Mouse (Mus musculus): ENCODE results near the gene Strada. TPM values are rescaled to one million over a fixed set of nuclear protein-coding genes. Genes with fewer than 3 reads are reported as not detected.
"Not testable (repeated sequence)": the region's sequence is repeated elsewhere in the genome, so short reads cannot be mapped to it uniquely, and the experiment has no call there.

Gene Strada
- total RNA-seq, 4 experiments from 2014 or later, result 11.1 to 14.7 (median 12.6) TPM

GRCm38 (mm10) chr11:106157154-106157553 is 44.8 kb downstream of the Strada start:
- no peak for DNase-seq (ENCODE audit: low spot score in 2 of 2)

DNA sequence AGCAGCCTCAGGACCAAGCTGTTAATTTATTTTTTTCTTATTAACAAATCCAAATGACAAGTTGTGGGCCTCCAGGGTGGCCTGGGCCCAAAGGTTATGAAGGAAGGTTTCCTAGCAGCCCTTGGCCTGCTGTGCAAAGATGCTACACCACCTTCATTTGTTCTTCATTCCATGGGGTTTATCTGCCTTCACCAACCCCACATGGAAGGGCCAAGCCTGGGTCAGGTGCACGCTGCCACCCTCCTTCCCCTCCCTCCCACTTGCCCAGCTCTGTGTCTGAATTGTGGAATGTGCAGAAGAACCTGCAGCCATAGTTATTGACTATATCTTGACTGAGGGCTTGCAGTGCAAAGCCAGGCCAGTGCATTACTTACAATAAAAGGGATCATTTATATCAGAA is 45.7 kb downstream of the Strada start:
- no peak for DNase-seq (ENCODE audit: low spot score in 2 of 2)

- no peak for DNase-seq (ENCODE audit: low spot score in 2 of 2)
Measured at GRCm38 (mm10) chr11:106155761-106156160, 46.2 kb downstream of the Strada start.

DNA sequence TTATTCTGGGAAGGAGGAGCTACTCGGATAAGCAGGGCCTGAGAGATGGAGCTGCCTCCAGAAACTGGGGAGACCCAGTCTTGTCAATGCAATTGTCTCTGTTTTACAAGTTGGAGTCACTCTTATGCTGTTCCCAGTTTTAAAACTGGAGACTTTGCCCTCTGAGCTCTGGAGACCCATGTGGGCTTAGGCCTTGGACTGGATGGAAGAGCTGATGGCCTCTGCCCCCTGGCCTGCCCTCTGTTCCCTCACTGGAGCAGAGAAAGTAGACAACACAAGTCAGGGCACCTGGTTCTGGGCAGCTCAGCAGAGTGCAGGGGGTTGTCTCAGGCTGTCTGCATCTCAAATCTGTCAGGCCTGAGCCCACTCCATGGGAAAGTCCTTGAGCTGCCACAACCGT is 47.2 kb downstream of the Strada start:
- no peak for DNase-seq (ENCODE audit: low spot score in 2 of 2)

GRCm38 (mm10) chr11:106154091-106154490 is 47.9 kb downstream of the Strada start:
- DNase-seq (ENCODE audit: low spot score in 2 of 2), result no peak

GRCm38 (mm10) chr11:106152132-106152531 is 49.8 kb downstream of the Strada start:
- DNase-seq (ENCODE audit: low spot score in 2 of 2), result no peak

DNA sequence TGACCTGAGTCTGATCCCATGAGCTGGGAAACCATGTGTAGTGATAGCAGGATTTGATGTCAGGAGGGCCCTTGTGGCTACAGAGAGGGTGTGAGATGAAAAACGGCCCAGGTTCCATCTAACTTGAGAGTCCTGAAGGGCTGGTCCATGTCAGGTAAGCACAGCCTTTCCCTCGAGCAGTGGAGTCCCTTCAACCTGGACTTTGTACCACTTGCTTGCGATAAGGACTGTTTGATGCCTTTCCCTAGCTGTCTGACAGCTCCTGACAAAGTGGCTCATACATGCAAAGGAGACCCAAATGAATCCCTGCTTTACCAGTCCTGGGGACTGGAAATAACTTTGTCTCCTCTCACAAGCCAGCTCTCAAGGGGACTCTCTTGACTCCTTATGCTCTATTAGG is 50.7 kb downstream of the Strada start:
- DNase-seq (ENCODE audit: low spot score in 2 of 2), result no peak

GRCm38 (mm10) chr11:106134580-106135528 is 67.1 kb downstream of the Strada start:
- DNase-seq (ENCODE audit: low spot score in 2 of 2), result peak; percentile 36 to 51

- no peak for DNase-seq (ENCODE audit: low spot score in 2 of 2)
Measured at GRCm38 (mm10) chr11:106132516-106132915, 69.5 kb downstream of the Strada start.

DNA sequence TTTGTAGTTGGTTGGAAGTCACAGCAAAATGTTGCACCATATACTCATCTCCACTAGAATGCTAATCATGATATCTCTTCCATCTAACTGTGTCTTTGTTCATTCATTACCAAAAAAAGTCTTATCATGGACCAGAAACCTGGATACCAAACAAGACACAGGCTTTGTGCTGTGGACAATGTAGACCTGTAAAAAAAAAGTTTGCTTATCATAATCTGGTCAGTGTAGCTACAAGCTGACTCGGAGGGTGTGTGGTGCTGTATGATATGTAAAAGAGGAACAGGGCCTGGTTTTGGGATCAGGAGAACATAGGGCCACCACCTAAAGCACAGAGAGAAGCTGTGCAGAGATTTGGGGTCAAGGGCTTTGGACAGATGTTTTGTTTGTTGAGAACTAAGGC is 72.5 kb downstream of the Strada start:
- DNase-seq (ENCODE audit: low spot score in 2 of 2), result no peak

GRCm38 (mm10) chr11:106126727-106127373 is 75.1 kb downstream of the Strada start:
- DNase-seq (ENCODE audit: low spot score in 2 of 2), result not testable (repeated sequence)

DNA sequence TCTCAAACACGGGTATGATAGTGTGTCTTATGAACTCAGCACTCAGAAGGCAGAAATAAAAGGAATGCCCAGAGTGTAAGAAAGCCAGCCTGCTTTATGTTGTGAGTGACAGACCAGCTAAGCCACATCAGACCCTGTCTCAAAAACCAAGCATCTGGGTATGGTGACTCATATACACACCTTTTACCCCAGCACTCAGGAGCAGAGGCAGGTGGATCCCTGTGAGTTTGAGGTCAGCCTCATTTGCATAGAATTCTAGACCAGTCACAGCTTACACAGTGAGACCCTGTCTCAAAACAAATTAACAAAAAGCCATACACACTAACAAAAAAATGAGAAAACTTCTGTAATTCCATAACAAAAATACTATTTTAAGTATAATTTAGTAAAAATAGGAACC is 76.1 kb downstream of the Strada start:
- DNase-seq (ENCODE audit: low spot score in 2 of 2), result no peak

DNA sequence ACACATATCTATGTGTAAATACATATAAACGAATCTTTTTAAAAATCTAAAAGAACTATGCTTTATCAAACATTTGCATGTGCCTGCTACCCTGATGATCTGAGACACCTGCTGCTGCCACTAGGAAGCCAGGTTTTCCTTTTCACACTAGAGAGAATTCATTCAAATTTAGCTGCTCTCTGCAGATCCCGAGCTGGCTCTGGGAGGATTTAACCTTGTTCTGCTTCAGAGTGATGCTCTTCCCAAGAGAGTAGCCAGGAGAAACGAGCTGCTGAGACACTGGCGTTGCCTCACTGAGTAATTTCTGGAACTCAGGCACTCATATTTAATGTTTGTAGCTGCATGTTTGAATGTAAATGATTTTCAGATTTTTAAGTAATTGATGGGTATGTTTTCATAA is 77.2 kb downstream of the Strada start:
- no peak for DNase-seq (ENCODE audit: low spot score in 2 of 2)

- no peak for DNase-seq (ENCODE audit: low spot score in 2 of 2)
Measured at GRCm38 (mm10) chr11:106122736-106123135, 79.2 kb downstream of the Strada start.

DNA sequence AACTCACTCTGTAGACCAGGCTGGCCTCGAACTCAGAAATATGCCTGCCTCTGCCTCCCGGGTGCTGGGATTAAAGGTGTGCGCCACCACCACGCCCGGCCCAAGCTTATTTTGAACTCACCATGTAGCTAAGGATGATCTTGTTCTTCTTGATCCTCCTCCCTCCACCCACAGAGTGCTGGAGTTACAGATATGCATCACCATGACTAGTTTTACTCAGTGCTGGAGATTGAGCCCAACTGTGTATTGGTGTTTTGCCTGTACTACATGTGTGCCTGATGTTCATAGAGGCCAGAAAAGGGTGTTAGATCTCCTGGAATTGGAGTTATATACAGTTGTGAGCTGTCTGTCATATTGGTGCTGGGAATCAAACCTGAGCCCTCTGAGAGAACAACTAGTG is 79.7 kb downstream of the Strada start:
- no peak for DNase-seq (ENCODE audit: low spot score in 2 of 2)

Other genes starting within 250 kb of the Strada start
- gene Cyb561, start 248.8 kb downstream of the Strada start, total RNA-seq (2022), result 1 to 10 TPM; 2.8 to 5.2 (median 3.8) TPM
- gene Ace, start 234.2 kb downstream of the Strada start, total RNA-seq (2022), result 10 to 100 TPM in 3 of 4 experiments, 1 to 10 TPM in 1; 9.4 to 21.2 (median 13.4) TPM
- not detected for gene Ace3, start 207.5 kb downstream of the Strada start, total RNA-seq (2022)
- not detected for gene Kcnh6, start 194.0 kb downstream of the Strada start, total RNA-seq (2022)
- gene Dcaf7, start 165.3 kb downstream of the Strada start, total RNA-seq (2022), result 10 to 100 TPM; 21.1 to 27.1 (median 25.0) TPM
- 10 to 100 TPM; 35.8 to 42.1 (median 39.3) TPM for gene Taco1, start 136.1 kb downstream of the Strada start, total RNA-seq (2022)
- 10 to 100 TPM; 20.6 to 24.8 (median 22.5) TPM for gene Map3k3, start 117.6 kb downstream of the Strada start, total RNA-seq (2022)
- gene Gm10840, start 41.3 kb downstream of the Strada start, total RNA-seq (2022), result not detected
- gene Limd2, start 41.3 kb downstream of the Strada start, total RNA-seq (2022), result 1 to 10 TPM; 2.2 to 2.8 (median 2.4) TPM
- gene Ccdc47, start 14.2 kb upstream of the Strada start, total RNA-seq (2022), result 10 to 100 TPM; 59.2 to 76.2 (median 65.5) TPM
- gene Ddx42, start 14.8 kb upstream of the Strada start, total RNA-seq (2022), result 10 to 100 TPM; 22.8 to 26.9 (median 24.4) TPM
- 10 to 100 TPM; 18.0 to 28.8 (median 21.3) TPM for gene Ftsj3, start 53.9 kb upstream of the Strada start, total RNA-seq (2022)
- gene Psmc5, start 54.0 kb upstream of the Strada start, total RNA-seq (2022), result 100 to 1,000 TPM; 125 to 150 (median 137) TPM
- gene Smarcd2, start 70.8 kb upstream of the Strada start, total RNA-seq (2022), result 10 to 100 TPM in 2 of 4 experiments, 1 to 10 TPM in 2; 8.3 to 11.5 (median 10.0) TPM
- gene Tcam1, start 74.5 kb upstream of the Strada start, total RNA-seq (2022), result under 1 TPM in 3 of 4 experiments, not detected in 1; 0.07 to 0.13 (median 0.12) TPM
- gene Gh, start 99.7 kb upstream of the Strada start, total RNA-seq (2022), result not detected
- under 1 TPM in 3 of 4 experiments, not detected in 1; 0.24 to 0.58 (median 0.25) TPM for gene Cd79b, start 112.6 kb upstream of the Strada start, total RNA-seq (2022)
- 100 to 1,000 TPM; 486 to 711 (median 596) TPM for gene Scn4a, start 151.1 kb upstream of the Strada start, total RNA-seq (2022)
- 1 to 10 TPM; 3.3 to 5.5 (median 4.3) TPM for gene Prr29, start 163.3 kb upstream of the Strada start, total RNA-seq (2022)
- 1 to 10 TPM; 2.3 to 5.2 (median 4.3) TPM for gene Icam2, start 185.9 kb upstream of the Strada start, total RNA-seq (2022)

Data from gastrocnemius, adult 8-10 months (tissue).